In genomic region chr19:40817901-40818532, GRCm38 (mm10) we compare ENCODE assay signal across 21 mouse cellular contexts. TPM values are rescaled to one million over a fixed set of nuclear protein-coding genes. Genes with fewer than 3 reads are reported as not detected.
A peak's percentile ranks its signal among the peaks of the same experiment; 100 is the strongest.
DNase-seq lines count a peak whose midpoint lies in the region; ATAC-seq and TF ChIP-seq lines count a peak whose summit lies in the region.
"Had no signal": no experiment of that assay in that cellular context is flagged by ENCODE, and none has a peak within 500 bp of the region (broad histone marks: within the 10 kb centered on the region; RNA-seq: fewer than 3 reads in every experiment).

No protein-coding gene starts in this region.

- no peaks in the 10 kb centered on the region for H3K27me3 ChIP-seq in megakaryocyte, embryonic 14.5 days (replicated peaks)
- no peaks in the 10 kb centered on the region for H3K27me3 ChIP-seq in liver, embryonic 12.5 days (replicated peaks)
- no peaks in the 10 kb centered on the region for H3K27me3 ChIP-seq in hindbrain, embryonic 13.5 days
- H3K27me3 ChIP-seq: embryonic facial prominence, embryonic 13.5 days; heart, embryonic 12.5 days; hindbrain, embryonic 15.5 days; intestine, embryonic 15.5 days; limb, embryonic 12.5 days; lung, embryonic 15.5 days had no signal

- peaks cover 94% of the 10 kb centered on the region for H3K4me1 ChIP-seq in megakaryocyte, embryonic 14.5 days
- H3K4me1 ChIP-seq in bone marrow, adult 2 months (ENCODE audit: control insufficient read depth, insufficient read depth, low read length), result peaks cover 4% of the 10 kb centered on the region
- H3K4me1 ChIP-seq in liver, embryonic 12.5 days, result peaks cover 55% of the 10 kb centered on the region
- H3K4me1 ChIP-seq in hindbrain, embryonic 13.5 days (replicated peaks), result no peaks in the 10 kb centered on the region
- H3K4me1 ChIP-seq: embryonic facial prominence, embryonic 13.5 days; hindbrain, embryonic 15.5 days; intestine, embryonic 15.5 days; limb, embryonic 12.5 days had no signal

- no peak for DNase-seq in neural tube, embryonic 10.5 days (ENCODE audit: extremely low spot score, low spot score)
- DNase-seq in lung, postnatal 14 days, result no peak
- DNase-seq: adrenal gland, adult 8-10 months; cerebellum, postnatal 10 days; gastrocnemius, adult 2 months; heart, postnatal 14 days; right cerebral cortex, postnatal 25 days had no signal

- H3K9me3 ChIP-seq in megakaryocyte, embryonic 14.5 days, result no peaks in the 10 kb centered on the region
- no peaks in the 10 kb centered on the region for H3K9me3 ChIP-seq in liver, embryonic 12.5 days (replicated peaks)
- no peaks in the 10 kb centered on the region for H3K9me3 ChIP-seq in hindbrain, embryonic 13.5 days
- H3K9me3 ChIP-seq: embryonic facial prominence, embryonic 13.5 days; heart, embryonic 12.5 days; hindbrain, embryonic 15.5 days; intestine, embryonic 15.5 days; limb, embryonic 12.5 days; lung, embryonic 15.5 days had no signal

- 60% methylated on average over 6 of the region's 6 CpGs for WGBS in bone marrow, adult 2 months
- 30% methylated on average over 6 of the region's 6 CpGs for WGBS in liver, embryonic 12.5 days (ENCODE audit: insufficient replicate concordance)
- WGBS in hindbrain, embryonic 13.5 days, result 93% methylated on average over 6 of the region's 6 CpGs

- no peak for TF ChIP-seq CTCF in bone marrow, adult 2 months (IDR thresholded peaks at IDR 0.05; ENCODE audit: control insufficient read depth, insufficient read depth, low read length)

- ATAC-seq in megakaryocyte, adult 5-6 weeks (ENCODE audit: poor library complexity, severe bottlenecking), result no peak
- peak; percentile 38 for ATAC-seq in liver, embryonic 12.5 days
- peak; percentile 35 for ATAC-seq in megakaryocyte progenitor cell, adult 5-6 weeks (replicated peaks; ENCODE audit: poor library complexity)
- ATAC-seq in hindbrain, embryonic 13.5 days (ENCODE audit: low FRiP score), result no peak
- ATAC-seq: forebrain, embryonic 16.5 days; intestine, embryonic 15.5 days; midbrain, embryonic 16.5 days had no signal

- peak overlapping the region; percentile 40; the same call in 1 of the 2 replicates for H3K27ac ChIP-seq in bone marrow, adult 2 months (ENCODE audit: control insufficient read depth, insufficient read depth, low read depth, low read length, poor library complexity)
- peak overlapping the region; percentile 86 for H3K27ac ChIP-seq in liver, embryonic 12.5 days
- H3K27ac ChIP-seq in hindbrain, embryonic 13.5 days, result no peak overlapping the region
- H3K27ac ChIP-seq: embryonic facial prominence, embryonic 13.5 days; gastrocnemius, adult 2 months; hindbrain, embryonic 15.5 days; intestine, embryonic 15.5 days; limb, embryonic 12.5 days; lung, embryonic 15.5 days had no signal

- no peak for TF ChIP-seq POLR2A in bone marrow, adult 2 months (IDR thresholded peaks at IDR 0.05; ENCODE audit: borderline replicate concordance, control insufficient read depth, low read depth, low read length)

- H3K4me2 ChIP-seq in liver, embryonic 12.5 days, result peak overlapping the region; percentile 30
- H3K4me2 ChIP-seq in hindbrain, embryonic 13.5 days, result no peak overlapping the region
- H3K4me2 ChIP-seq: embryonic facial prominence, embryonic 13.5 days; heart, embryonic 12.5 days; hindbrain, embryonic 15.5 days; intestine, embryonic 15.5 days; limb, embryonic 12.5 days; lung, embryonic 15.5 days had no signal

- peaks cover 19% of the 10 kb centered on the region for H3K36me3 ChIP-seq in megakaryocyte, embryonic 14.5 days (replicated peaks; ENCODE audit: low read length)
- H3K36me3 ChIP-seq in liver, embryonic 12.5 days, result no peaks in the 10 kb centered on the region
- no peaks in the 10 kb centered on the region for H3K36me3 ChIP-seq in hindbrain, embryonic 13.5 days
- H3K36me3 ChIP-seq: embryonic facial prominence, embryonic 13.5 days; heart, embryonic 12.5 days; hindbrain, embryonic 15.5 days; intestine, embryonic 15.5 days; limb, embryonic 12.5 days; lung, embryonic 15.5 days had no signal

- H3K9ac ChIP-seq in liver, embryonic 12.5 days, result no peak overlapping the region
- H3K9ac ChIP-seq in hindbrain, embryonic 13.5 days, result no peak overlapping the region
- H3K9ac ChIP-seq: embryonic facial prominence, embryonic 13.5 days; heart, embryonic 12.5 days; hindbrain, embryonic 15.5 days; intestine, embryonic 15.5 days; limb, embryonic 12.5 days; lung, embryonic 15.5 days had no signal

- peak overlapping the region; percentile 87 for H3K4me3 ChIP-seq in megakaryocyte, embryonic 14.5 days (replicated peaks)
- no peak overlapping the region for H3K4me3 ChIP-seq in bone marrow, adult 2 months (replicated peaks; ENCODE audit: control insufficient read depth, low read depth, low read length)
- no peak overlapping the region for H3K4me3 ChIP-seq in liver, embryonic 12.5 days
- H3K4me3 ChIP-seq in hindbrain, embryonic 13.5 days, result no peak overlapping the region
- H3K4me3 ChIP-seq: embryonic facial prominence, embryonic 13.5 days; gastrocnemius, adult 2 months; heart, embryonic 12.5 days; hindbrain, embryonic 15.5 days; intestine, embryonic 15.5 days; limb, embryonic 12.5 days; lung, embryonic 15.5 days had no signal

RNA-seq across cellular contexts. Expression of gene Ccnj, which starts 13.1 kb away (rescaled TPM):
- 2.7 and 3.6 TPM in 2 replicates for polyA plus RNA-seq in megakaryocyte, embryonic 14.5 days (2012; ENCODE audit: insufficient read depth, low replicate concordance)
- total RNA-seq in megakaryocyte, adult 5-6 weeks (2015), result 1.7 and 3.6 TPM in 2 replicates
- total RNA-seq in megakaryocyte, adult 5-6 weeks (2017), result 3.8 and 7.4 TPM in 2 replicates
- polyA plus RNA-seq in bone marrow, adult 2 months (2011; ENCODE audit: insufficient read depth, insufficient read length, low replicate concordance, missing spikeins), result 5.6 and 8.6 TPM in 2 replicates
- polyA plus RNA-seq in liver, embryonic 12.5 days (2016; fragmentation: Nextera tagmentation; extraction: Ambion mirVana), result 6.9 and 8.0 TPM in 2 replicates
- total RNA-seq in megakaryocyte progenitor cell, adult 5-6 weeks (2015), result 3.9 and 4.6 TPM in 2 replicates
- 5.5 and 8.4 TPM in 2 replicates for total RNA-seq in megakaryocyte progenitor cell, adult 5-6 weeks (2017)
- 22.9 and 23.4 TPM in 2 replicates for polyA plus RNA-seq in hindbrain, embryonic 13.5 days (2015; fragmentation: Nextera tagmentation; extraction: Ambion mirVana)

Comparison
In these comparisons a context has a peak if more than half of its experiments do, and no peak if none do; other contexts are left out.
1. ATAC-seq: peak in liver, embryonic 12.5 days (single experiment) and megakaryocyte progenitor cell, adult 5-6 weeks (single experiment); none in megakaryocyte, adult 5-6 weeks (single experiment) and hindbrain, embryonic 13.5 days (single experiment).